Mouse (Mus musculus) heart, embryonic 13.5 days (tissue): ENCODE data around the gene Gm4767. TPM values are rescaled to one million over a fixed set of nuclear protein-coding genes. Genes with fewer than 3 reads are reported as not detected.
"Not testable (repeated sequence)": the region's sequence is repeated elsewhere in the genome, so short reads cannot be mapped to it uniquely, and the experiment has no call there.

Source experiments
- ATAC-seq: fragments of 200-750 bp; cut with Nextera tagmentation; 2 replicates; pipeline ENCODE4 v1.8.0; 2017; ENCODE audit warnings: moderate TSS enrichment; ENCODE audit not compliant: insufficient number of reproducible peaks, low FRiP score, low TSS enrichment; ENCODE audit errors: extremely low read depth
- H3K27ac ChIP-seq: fragments of 300-500 bp; sonication (generic); replicated peaks from 2 replicates; pipeline ENCODE4 v1.5.1; 2015; ENCODE audit warnings: moderate library complexity, mild to moderate bottlenecking, inconsistent platforms
- H3K27me3 ChIP-seq: fragments of 300-500 bp; sonication (generic); replicated peaks from 2 replicates; pipeline ENCODE4 v1.6.1; 2015; ENCODE audit warnings: mild to moderate bottlenecking, inconsistent platforms
- H3K36me3 ChIP-seq: fragments of 300-500 bp; sonication (generic); 2 replicates; pipeline ENCODE4 v1.6.1; 2015; ENCODE audit warnings: mild to moderate bottlenecking, inconsistent platforms
- H3K4me1 ChIP-seq: fragments of 300-500 bp; sonication (generic); 2 replicates; pipeline ENCODE4 v1.6.1; 2015; ENCODE audit warnings: inconsistent platforms
- H3K4me2 ChIP-seq: fragments of 300-500 bp; sonication (generic); 2 replicates; pipeline ENCODE4 v1.6.1; 2015; ENCODE audit warnings: inconsistent platforms, mild to moderate bottlenecking, moderate library complexity
- H3K4me3 ChIP-seq: fragments of 300-500 bp; sonication (generic); 2 replicates; pipeline ENCODE4 v1.5.1; 2015; ENCODE audit warnings: moderate library complexity, mild to moderate bottlenecking, inconsistent platforms
- H3K9ac ChIP-seq: fragments of 300-500 bp; sonication (generic); 2 replicates; pipeline ENCODE4 v1.6.1; 2015; ENCODE audit warnings: inconsistent platforms, mild to moderate bottlenecking, moderate library complexity
- H3K9me3 ChIP-seq: fragments of 300-500 bp; sonication (generic); 2 replicates; pipeline ENCODE4 v1.6.1; 2016; ENCODE audit warnings: inconsistent platforms
- WGBS: fragments of 180-500 bp; shearing (Covaris S2); methylation state at CpG from one replicate; pipeline ENCODE4 v1.1.7; 2015; ENCODE audit warnings: mixed read lengths; 5-methylcytosine and 5-hydroxymethylcytosine counted together
- polyA plus RNA-seq: library from polyadenylated mRNA; unstranded; fragments of >200 nt; fragmentation: Nextera tagmentation; extraction: Ambion mirVana; gene quantifications from 2 replicates; pipeline ENCODE4 v1.2.1, GENCODE M21; 2015

The Gm4767 gene
- polyA plus RNA-seq = 2.2 TPM in 2 replicates

- not testable (repeated sequence) for ATAC-seq
- peak within 1 kb of the TSS; percentile 29 for H3K4me3 ChIP-seq
Measured at GRCm38 (mm10) chr10:81811899-81812298, at the start of gene Gm4767. Gene Gm4767 (plus strand): TSS chr10:81812186.

GRCm38 (mm10) chr10:81770506-81771403, 41.2 kb upstream of the Gm4767 start, which contains the start of gene Gm3055:
Gene Gm3055 (minus strand): TSS chr10:81771161.
- not testable (repeated sequence) for H3K27me3 ChIP-seq, H3K27ac ChIP-seq, H3K4me2 ChIP-seq, H3K9ac ChIP-seq, H3K4me1 ChIP-seq, H3K4me3 ChIP-seq, H3K36me3 ChIP-seq, H3K9me3 ChIP-seq
- peak; percentile 82; the same call in 1 of the 2 replicates for ATAC-seq
- WGBS = no CpG with 5 or more reads among the region's 43 CpGs

More at GRCm38 (mm10) chr10:81811899-81812298, at the start of gene Gm4767:
- H3K27ac ChIP-seq, H3K27me3 ChIP-seq, H3K4me1 ChIP-seq, H3K36me3 ChIP-seq, H3K9me3 ChIP-seq, H3K9ac ChIP-seq: not testable (repeated sequence)
- 19% methylated on average over 18 of the region's 20 CpGs for WGBS
- H3K4me2 ChIP-seq = peak within 1 kb of the TSS; percentile 41; the same call in 1 of the 2 replicates

GRCm38 (mm10) chr10:81771404-81771777, 40.6 kb upstream of the Gm4767 start:
- H3K27me3 ChIP-seq, H3K27ac ChIP-seq, H3K4me3 ChIP-seq, ATAC-seq, H3K4me2 ChIP-seq, H3K9ac ChIP-seq, H3K4me1 ChIP-seq, H3K36me3 ChIP-seq, H3K9me3 ChIP-seq: not testable (repeated sequence)
- no CpG with 5 or more reads among the region's 3 CpGs for WGBS

- not testable (repeated sequence) for ATAC-seq
- WGBS = no CpG with 5 or more reads among the region's 18 CpGs
Measured at GRCm38 (mm10) chr10:81846219-81846618, 34.2 kb downstream of the Gm4767 start.

GRCm38 (mm10) chr10:81863409-81864407, 51.7 kb downstream of the Gm4767 start, which contains the start of gene Gm32687:
Gene Gm32687 (plus strand): TSS chr10:81863934.
- not testable (repeated sequence) for H3K27me3 ChIP-seq, H3K4me3 ChIP-seq, H3K4me1 ChIP-seq, H3K36me3 ChIP-seq, H3K27ac ChIP-seq, H3K9ac ChIP-seq, H3K9me3 ChIP-seq, H3K4me2 ChIP-seq
- ATAC-seq = peak; percentile 97
- 31% methylated on average over 5 of the region's 49 CpGs for WGBS

More at GRCm38 (mm10) chr10:81846219-81846618, 34.2 kb downstream of the Gm4767 start:
- not testable (repeated sequence) for H3K27ac ChIP-seq, H3K9ac ChIP-seq, H3K36me3 ChIP-seq, H3K4me3 ChIP-seq, H3K4me2 ChIP-seq, H3K27me3 ChIP-seq, H3K4me1 ChIP-seq, H3K9me3 ChIP-seq

Other genes with a start within 250 kb of the Gm4767 start
- 23.4 and 26.4 TPM in 2 replicates for gene Tle2, start 237.6 kb upstream of the Gm4767 start, polyA plus RNA-seq
- gene Tle6, start 211.1 kb upstream of the Gm4767 start, polyA plus RNA-seq = 30.1 and 30.4 TPM in 2 replicates
- gene BC025920, start 205.9 kb upstream of the Gm4767 start, polyA plus RNA-seq = 0.44 and 0.64 TPM in 2 replicates
- gene Sirt6, start 184.4 kb upstream of the Gm4767 start, polyA plus RNA-seq = 24.6 and 25.6 TPM in 2 replicates
- 10.3 and 10.6 TPM in 2 replicates for gene Ankrd24, start 183.6 kb upstream of the Gm4767 start, polyA plus RNA-seq
- 3.1 and 3.4 TPM in 2 replicates for gene Gm10778, start 163.1 kb upstream of the Gm4767 start, polyA plus RNA-seq
- 8.3 and 8.9 TPM in 2 replicates for gene Zfp433, start 107.4 kb upstream of the Gm4767 start, polyA plus RNA-seq
- 4.0 and 4.5 TPM in 2 replicates for gene Gm3055, start 41.0 kb upstream of the Gm4767 start, polyA plus RNA-seq
- gene Gm32687, start 51.7 kb downstream of the Gm4767 start, polyA plus RNA-seq = 4.1 and 4.9 TPM in 2 replicates
- gene Zfp781, start 118.3 kb downstream of the Gm4767 start, polyA plus RNA-seq = 2.0 and 2.3 TPM in 2 replicates
- gene Zfp873, start 235.9 kb downstream of the Gm4767 start, polyA plus RNA-seq = 10.8 and 11.1 TPM in 2 replicates